Mouse (Mus musculus): Measurements from ENCODE around the gene Adamtsl3.

DNA sequence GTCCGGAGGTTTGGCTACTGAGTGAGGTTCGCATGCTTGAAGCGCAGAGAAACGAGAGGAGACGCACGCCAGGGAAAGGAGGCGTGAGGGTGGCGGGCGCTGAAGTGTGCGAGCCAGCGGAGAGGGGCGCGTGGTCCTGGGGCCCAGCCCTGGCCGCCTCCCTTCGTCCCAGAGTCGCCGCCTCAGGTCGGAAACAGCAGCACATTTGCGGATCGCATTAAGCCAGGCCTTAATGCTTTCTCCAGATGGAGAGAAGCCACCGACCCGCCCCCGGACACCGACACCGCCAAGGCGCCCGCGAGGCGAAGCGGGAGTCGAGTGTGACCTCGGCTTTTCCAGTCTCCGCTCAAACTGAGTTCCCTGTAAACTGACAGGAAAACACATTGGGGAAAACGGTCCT lies 638 bp downstream of the Adamtsl3 start:
- TF ChIP-seq POLR2A (IDR thresholded peaks at IDR 0.05; ENCODE audit: control insufficient read depth, low read depth, low read length): no peak
- 0 out of 2 replicates have a peak, but pooled peaks have one; percentile 2 for TF ChIP-seq CTCF (IDR thresholded peaks at IDR 0.05; ENCODE audit: control insufficient read depth, insufficient read depth, insufficient replicate concordance, low read depth, low read length)

Data from testis, adult 2 months (tissue).